Mouse (Mus musculus): ENCODE data around the gene Tbc1d2b.

DNA sequence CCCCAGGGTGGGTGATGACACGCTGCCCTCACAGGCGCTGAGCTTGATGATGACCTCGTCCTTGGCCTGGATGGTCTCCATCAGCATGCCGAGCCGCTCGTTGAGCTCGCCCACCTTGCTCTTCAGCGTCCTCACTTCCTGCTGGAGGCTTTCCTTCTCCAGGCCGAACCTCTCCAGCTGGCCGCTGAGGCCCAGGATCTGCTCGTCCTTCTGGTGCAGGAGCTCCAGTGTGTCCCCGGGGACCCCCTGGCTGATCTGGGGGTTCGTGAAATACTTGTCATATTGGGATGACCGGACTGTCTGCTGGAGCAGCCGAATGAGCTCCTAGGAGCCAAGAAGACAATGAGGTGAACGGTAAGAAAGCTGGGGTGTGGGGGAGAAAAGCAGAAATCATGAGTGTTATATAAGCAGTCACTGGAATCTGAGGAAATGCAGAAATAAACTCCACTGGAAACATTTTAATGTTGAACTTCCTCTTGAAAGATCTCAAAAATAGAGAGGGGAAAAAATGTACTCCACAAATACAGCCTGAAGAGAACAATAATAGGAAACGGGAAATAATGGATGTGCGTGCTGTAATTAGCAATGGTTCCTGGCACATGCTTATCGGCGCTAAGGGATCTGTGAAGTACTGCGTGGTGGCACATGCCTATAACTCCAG is 44.4 kb downstream of the Tbc1d2b start:
- TF ChIP-seq MYOD1 (IDR thresholded peaks at IDR 0.05; ENCODE audit: control insufficient read depth, insufficient read length, low read depth), result no peak
- TF ChIP-seq CTCF (IDR thresholded peaks at IDR 0.05; ENCODE audit: control insufficient read depth, insufficient read depth, insufficient read length), result no peak
- no peak for TF ChIP-seq MAX (IDR thresholded peaks at IDR 0.05)
- TF ChIP-seq MYOG (IDR thresholded peaks at IDR 0.05; ENCODE audit: control insufficient read depth, extremely low read depth, insufficient read length), result no peak
- TF ChIP-seq USF1 (IDR thresholded peaks at IDR 0.05; ENCODE audit: low read depth), result no peak
